In genomic region chr13:28847478-28847877, GRCm38 (mm10) we compare ENCODE assay signal across 14 mouse cellular contexts.
"Had no signal": no experiment of that assay in that cellular context is flagged by ENCODE, and none has a peak within 500 bp of the region (broad histone marks: within the 10 kb centered on the region; RNA-seq: fewer than 3 reads in every experiment).

No protein-coding gene starts in this region.

- H3K9me3 ChIP-seq: limb, embryonic 12.5 days; liver, embryonic 13.5 days; stomach, embryonic 15.5 days had no signal

- H3K27ac ChIP-seq: layer of hippocampus, adult 2 months; limb, embryonic 12.5 days; liver, embryonic 13.5 days; midbrain, embryonic 15.5 days; neural tube, embryonic 12.5 days; stomach, embryonic 15.5 days had no signal

- DNase-seq: kidney, adult 18-20 months; kidney, postnatal 10 days; kidney, postnatal 4 days; liver; liver, embryonic 13.5 days; liver, postnatal 0 days; right cerebral cortex, postnatal 14 days; thymus, adult 2 months; thymus, postnatal 36 days had no signal

- ATAC-seq: liver, postnatal 0 days; midbrain, embryonic 15.5 days had no signal

- H3K36me3 ChIP-seq: liver, embryonic 13.5 days; midbrain, embryonic 15.5 days; neural tube, embryonic 12.5 days; stomach, embryonic 15.5 days had no signal

- H3K4me1 ChIP-seq: stomach, embryonic 15.5 days had no signal

- H3K9ac ChIP-seq: limb, embryonic 12.5 days; liver, embryonic 13.5 days; liver, postnatal 0 days; midbrain, embryonic 15.5 days; neural tube, embryonic 12.5 days; stomach, embryonic 15.5 days had no signal

- H3K27me3 ChIP-seq: limb, embryonic 12.5 days; liver, embryonic 13.5 days; midbrain, embryonic 15.5 days; neural tube, embryonic 12.5 days; stomach, embryonic 15.5 days had no signal

- H3K4me2 ChIP-seq: limb, embryonic 12.5 days; liver, embryonic 13.5 days; midbrain, embryonic 15.5 days; neural tube, embryonic 12.5 days; stomach, embryonic 15.5 days had no signal

- H3K4me3 ChIP-seq: layer of hippocampus, adult 2 months; limb, embryonic 12.5 days; liver, embryonic 13.5 days; midbrain, embryonic 15.5 days; neural tube, embryonic 12.5 days; stomach, embryonic 15.5 days had no signal
